Comparison of ENCODE assay signal across 31 mouse cellular contexts in the genomic region with DNA sequence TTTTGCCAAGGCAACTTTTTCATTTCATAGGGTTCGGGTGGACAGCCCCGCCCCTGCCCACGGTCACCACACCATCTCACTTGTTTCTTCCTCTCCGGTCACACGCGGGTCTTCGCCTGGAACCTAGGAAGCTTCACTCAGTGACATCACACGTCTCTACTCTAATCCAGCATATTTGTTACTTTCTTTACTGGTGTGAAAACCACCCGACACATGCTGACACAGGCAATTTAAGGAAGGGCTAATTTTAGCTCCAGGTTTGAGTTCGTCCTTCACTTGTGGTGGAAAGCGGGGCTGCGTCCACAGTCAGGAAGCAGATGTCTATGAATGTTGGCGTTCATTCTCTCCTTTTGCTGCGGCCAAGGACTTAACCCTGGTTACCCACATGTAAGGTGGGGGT. TPM values are rescaled to one million over a fixed set of nuclear protein-coding genes. Genes with fewer than 3 reads are reported as not detected.
DNase-seq lines count a peak whose midpoint lies in the region; ATAC-seq and TF ChIP-seq lines count a peak whose summit lies in the region.
"Had no signal": no experiment of that assay in that cellular context is flagged by ENCODE, and none has a peak within 500 bp of the region (broad histone marks: within the 10 kb centered on the region; RNA-seq: fewer than 3 reads in every experiment).

No protein-coding gene starts in this region.

- TF ChIP-seq POLR2A in bone marrow, adult 2 months (IDR thresholded peaks at IDR 0.05; ENCODE audit: borderline replicate concordance, control insufficient read depth, low read depth, low read length): no peak
- no peak for TF ChIP-seq POLR2A in heart, adult 2 months (IDR thresholded peaks at IDR 0.05; ENCODE audit: insufficient read depth, low read depth, low read length)

- no peaks in the 10 kb centered on the region for H3K4me1 ChIP-seq in lung, embryonic 14.5 days (ENCODE audit: insufficient read depth)
- 0 out of 2 replicates have a peak, but pooled peaks cover 1% of the 10 kb centered on the region for H3K4me1 ChIP-seq in bone marrow, adult 2 months (ENCODE audit: control insufficient read depth, insufficient read depth, low read length)
- H3K4me1 ChIP-seq in liver, postnatal 0 days (ENCODE audit: insufficient read depth): no peaks in the 10 kb centered on the region
- H3K4me1 ChIP-seq in midbrain, embryonic 11.5 days (ENCODE audit: control insufficient read depth, insufficient read depth, low read length): no peaks in the 10 kb centered on the region
- no peaks in the 10 kb centered on the region for H3K4me1 ChIP-seq in heart, adult 2 months (ENCODE audit: control insufficient read depth, insufficient read depth, low read length)
- H3K4me1 ChIP-seq: embryonic facial prominence, embryonic 13.5 days; forebrain, embryonic 10.5 days; forebrain, embryonic 15.5 days; limb, embryonic 10.5 days; limb, embryonic 15.5 days; neural tube, embryonic 15.5 days had no signal

- 84% methylated on average over 14 of the region's 14 CpGs for WGBS in lung, embryonic 14.5 days
- 5% methylated on average over 14 of the region's 14 CpGs for WGBS in bone marrow, adult 2 months
- 50% methylated on average over 14 of the region's 14 CpGs for WGBS in liver, postnatal 0 days (ENCODE audit: insufficient replicate concordance)
- WGBS in midbrain, embryonic 11.5 days: 94% methylated on average over 14 of the region's 14 CpGs
- 85% methylated on average over 14 of the region's 14 CpGs for WGBS in heart, adult 2 months

- H3K79me2 ChIP-seq in heart, adult 2 months (replicated peaks; ENCODE audit: control insufficient read depth, insufficient read depth, low read length): no peaks in the 10 kb centered on the region

- DNase-seq in lung, embryonic 14.5 days: no peak
- DNase-seq in lung, postnatal 36 days: no peak
- no peak for DNase-seq in liver, postnatal 0 days
- DNase-seq in midbrain, embryonic 11.5 days (ENCODE audit: low spot score, missing footprints): no peak
- DNase-seq in urinary bladder, postnatal 4 days (ENCODE audit: low spot score in 2 of 2): no peak
- DNase-seq in heart, adult 2 months: no peak
- DNase-seq: adrenal gland, adult 8-10 months; cerebellum, adult 11 months; cerebellum, adult 9-11 months; gastrocnemius, postnatal 10 days; heart, postnatal 36 days; kidney, postnatal 14 days; layer of hippocampus, adult 9-11 months; lung, adult 2 months; lung, postnatal 14 days; midbrain, embryonic 14.5 days; right cerebral cortex, adult 18-20 months; right cerebral cortex, postnatal 4 days had no signal

- peak; percentile 24 for ATAC-seq in lung, embryonic 14.5 days (ENCODE audit: insufficient read depth)
- no peak for ATAC-seq in liver, postnatal 0 days
- ATAC-seq in neutrophil, adult 5-6 weeks (ENCODE audit: extremely low read depth, insufficient number of reproducible peaks, low FRiP score, poor library complexity, severe bottlenecking): 0 out of 2 replicates have a peak, but pooled peaks have one; percentile 19
- ATAC-seq in midbrain, embryonic 11.5 days (ENCODE audit: low FRiP score): no peak
- ATAC-seq: CD4-positive, CD25-positive, alpha-beta regulatory T cell, adult 4 months; forebrain, embryonic 15.5 days; intestine, postnatal 0 days had no signal

- H3K9ac ChIP-seq in lung, embryonic 14.5 days: no peak overlapping the region
- no peak overlapping the region for H3K9ac ChIP-seq in liver, postnatal 0 days (replicated peaks)
- H3K9ac ChIP-seq in midbrain, embryonic 11.5 days (ENCODE audit: low read length): no peak overlapping the region
- H3K9ac ChIP-seq in heart, adult 2 months (ENCODE audit: low read depth, low read length): no peak overlapping the region
- H3K9ac ChIP-seq: embryonic facial prominence, embryonic 13.5 days; forebrain, embryonic 15.5 days; hindbrain, embryonic 14.5 days; limb, embryonic 15.5 days; neural tube, embryonic 15.5 days had no signal

- no peak overlapping the region for H3K4me2 ChIP-seq in lung, embryonic 14.5 days
- peak overlapping the region; percentile 32; the same call in 1 of the 2 replicates for H3K4me2 ChIP-seq in liver, postnatal 0 days (ENCODE audit: low read depth, low read length)
- no peak overlapping the region for H3K4me2 ChIP-seq in midbrain, embryonic 11.5 days
- H3K4me2 ChIP-seq: embryonic facial prominence, embryonic 13.5 days; forebrain, embryonic 15.5 days; heart, embryonic 11.5 days; hindbrain, embryonic 14.5 days; limb, embryonic 15.5 days; neural tube, embryonic 15.5 days had no signal

- H3K9me3 ChIP-seq in lung, embryonic 14.5 days (ENCODE audit: low read depth, low read length): no peaks in the 10 kb centered on the region
- no peaks in the 10 kb centered on the region for H3K9me3 ChIP-seq in liver, postnatal 0 days (ENCODE audit: low read length)
- H3K9me3 ChIP-seq in midbrain, embryonic 11.5 days (ENCODE audit: control insufficient read depth, low read length): no peaks in the 10 kb centered on the region
- H3K9me3 ChIP-seq: embryonic facial prominence, embryonic 13.5 days; forebrain, embryonic 10.5 days; forebrain, embryonic 15.5 days; limb, embryonic 10.5 days; limb, embryonic 15.5 days; neural tube, embryonic 15.5 days had no signal

- no peak overlapping the region for H3K4me3 ChIP-seq in lung, embryonic 14.5 days (ENCODE audit: low read depth, low read length)
- peak overlapping the region; percentile 47 for H3K4me3 ChIP-seq in bone marrow, adult 2 months (replicated peaks; ENCODE audit: control insufficient read depth, low read depth, low read length)
- no peak overlapping the region for H3K4me3 ChIP-seq in liver, postnatal 0 days (ENCODE audit: low read depth, low read length)
- no peak overlapping the region for H3K4me3 ChIP-seq in midbrain, embryonic 11.5 days (ENCODE audit: low read depth, low read length)
- no peak overlapping the region for H3K4me3 ChIP-seq in heart, adult 2 months
- H3K4me3 ChIP-seq: embryonic facial prominence, embryonic 13.5 days; forebrain, embryonic 10.5 days; forebrain, embryonic 15.5 days; limb, embryonic 10.5 days; limb, embryonic 15.5 days; neural tube, embryonic 15.5 days had no signal

- H3K27ac ChIP-seq in lung, embryonic 14.5 days (ENCODE audit: low read depth): no peak overlapping the region
- no peak overlapping the region for H3K27ac ChIP-seq in bone marrow, adult 2 months (ENCODE audit: control insufficient read depth, insufficient read depth, low read depth, low read length, poor library complexity)
- H3K27ac ChIP-seq in liver, postnatal 0 days (ENCODE audit: low read depth): no peak overlapping the region
- no peak overlapping the region for H3K27ac ChIP-seq in midbrain, embryonic 11.5 days (ENCODE audit: low read depth, low read length)
- H3K27ac ChIP-seq in heart, adult 2 months: no peak overlapping the region
- H3K27ac ChIP-seq: embryonic facial prominence, embryonic 13.5 days; forebrain, embryonic 10.5 days; forebrain, embryonic 15.5 days; hindbrain, embryonic 14.5 days; limb, embryonic 10.5 days; limb, embryonic 15.5 days; neural tube, embryonic 15.5 days; stomach, postnatal 0 days had no signal

- H3K27me3 ChIP-seq in lung, embryonic 14.5 days (ENCODE audit: insufficient read depth, low read length): no peaks in the 10 kb centered on the region
- H3K27me3 ChIP-seq in liver, postnatal 0 days (ENCODE audit: insufficient read depth, low read length): no peaks in the 10 kb centered on the region
- H3K27me3 ChIP-seq in midbrain, embryonic 11.5 days (ENCODE audit: control insufficient read depth, insufficient read depth, low read length): no peaks in the 10 kb centered on the region
- H3K27me3 ChIP-seq in heart, adult 2 months (ENCODE audit: control insufficient read depth, insufficient read depth, low read length): no peaks in the 10 kb centered on the region
- H3K27me3 ChIP-seq: embryonic facial prominence, embryonic 13.5 days; forebrain, embryonic 15.5 days; limb, embryonic 15.5 days; neural tube, embryonic 15.5 days had no signal

- no peak for TF ChIP-seq EP300 in liver, postnatal 0 days (IDR thresholded peaks at IDR 0.05; ENCODE audit: low read depth)
- TF ChIP-seq EP300 in heart, adult 2 months (IDR thresholded peaks at IDR 0.05; ENCODE audit: insufficient read depth, low read depth, low read length): no peak

- no peaks in the 10 kb centered on the region for H3K36me3 ChIP-seq in lung, embryonic 14.5 days (ENCODE audit: insufficient read depth)
- no peaks in the 10 kb centered on the region for H3K36me3 ChIP-seq in liver, postnatal 0 days (replicated peaks; ENCODE audit: insufficient read depth, low read length)
- H3K36me3 ChIP-seq in midbrain, embryonic 11.5 days (ENCODE audit: control insufficient read depth, insufficient read depth, low read length): no peaks in the 10 kb centered on the region
- no peaks in the 10 kb centered on the region for H3K36me3 ChIP-seq in heart, adult 2 months (ENCODE audit: control insufficient read depth, insufficient read depth, low read length)
- H3K36me3 ChIP-seq: embryonic facial prominence, embryonic 13.5 days; forebrain, embryonic 15.5 days; limb, embryonic 10.5 days; neural tube, embryonic 15.5 days had no signal

- intact Hi-C loops in heart, adult 2 months (cut with DNase I): no loop called here

- TF ChIP-seq CTCF in lung, embryonic 14.5 days (IDR thresholded peaks at IDR 0.05; ENCODE audit: low read depth): no peak
- TF ChIP-seq CTCF in bone marrow, adult 2 months (IDR thresholded peaks at IDR 0.05; ENCODE audit: control insufficient read depth, insufficient read depth, low read length): no peak
- no peak for TF ChIP-seq CTCF in liver, postnatal 0 days (IDR thresholded peaks at IDR 0.05; ENCODE audit: low read depth)
- TF ChIP-seq CTCF in heart, adult 2 months (IDR thresholded peaks at IDR 0.05): no peak

RNA-seq across cellular contexts. Expression of a gene that starts 32.7 kb away (rescaled TPM):
- 15.7 and 16.3 TPM in 2 replicates for polyA plus RNA-seq in lung, embryonic 14.5 days (2014; fragmentation: Nextera tagmentation; extraction: Ambion mirVana)
- polyA plus RNA-seq in bone marrow, adult 2 months (2011; ENCODE audit: insufficient read depth, insufficient read length, low replicate concordance, missing spikeins): 6.4 and 21.0 TPM in 2 replicates
- polyA plus RNA-seq in liver, postnatal 0 days (2015; fragmentation: Nextera tagmentation; extraction: Ambion mirVana): 2.0 and 2.6 TPM in 2 replicates
- 4.2 and 5.4 TPM in 2 replicates for total RNA-seq in neutrophil, adult 5-6 weeks (2017)
- polyA plus RNA-seq in midbrain, embryonic 11.5 days (2014; fragmentation: Nextera tagmentation; extraction: Ambion mirVana): 2.9 and 3.4 TPM in 2 replicates
- total RNA-seq in heart, adult 2 months (2021): under 1 TPM; 0.73 to 0.76 TPM
- 0.61 and 1.9 TPM in 2 replicates for polyA plus RNA-seq in heart, adult 2 months (2012; rRNA removed)

Comparison
In these comparisons a context has a peak if more than half of its experiments do, and no peak if none do; other contexts are left out.
1. ATAC-seq: peak in lung, embryonic 14.5 days (single experiment) and neutrophil, adult 5-6 weeks (single experiment); none in liver, postnatal 0 days (single experiment) and midbrain, embryonic 11.5 days (single experiment).